Mouse (Mus musculus) myocyte (in vitro differentiated cells): ENCODE results near the gene Prex1. TPM values are rescaled to one million over a fixed set of nuclear protein-coding genes. Genes with fewer than 3 reads are reported as not detected.
"Not testable (repeated sequence)": the region's sequence is repeated elsewhere in the genome, so short reads cannot be mapped to it uniquely, and the experiment has no call there.

Source experiments
- H3K27me3 ChIP-seq: one replicate; pipeline ENCODE4 v1.6.1; 2011; ENCODE audit not compliant: control insufficient read depth, insufficient read depth, insufficient read length
- H3K36me3 ChIP-seq: one replicate; pipeline ENCODE4 v1.6.1; 2011; ENCODE audit not compliant: control insufficient read depth, insufficient read depth
- H3K4me2 ChIP-seq: one replicate; pipeline ENCODE4 v1.6.1; 2011; ENCODE audit warnings: low read depth, control low read depth
- H3K4me3 ChIP-seq: one replicate; pipeline ENCODE4 v1.5.1; 2011; ENCODE audit warnings: mild to moderate bottlenecking, control low read depth, moderate library complexity
- H3K79me2 ChIP-seq: one replicate; pipeline ENCODE4 v1.6.1; 2011; ENCODE audit not compliant: control insufficient read depth, insufficient read depth
- H3ac ChIP-seq: one replicate; pipeline ENCODE4 v1.6.1; 2011; ENCODE audit not compliant: control insufficient read depth, insufficient read length
- CEBPB ChIP-seq: IDR thresholded peaks from 2 replicates; pipeline ENCODE4 v1.6.1; 2011; ENCODE audit warnings: mild to moderate bottlenecking, moderate library complexity; ENCODE audit not compliant: poor library complexity, insufficient read depth, severe bottlenecking
- E2F4 ChIP-seq: IDR thresholded peaks from one replicate; pipeline ENCODE4 v1.6.1; 2011; ENCODE audit warnings: mild to moderate bottlenecking, control low read depth, moderate library complexity; ENCODE audit not compliant: insufficient read depth
- MAX ChIP-seq: IDR thresholded peaks from one replicate; pipeline ENCODE4 v1.6.1; 2011; ENCODE audit warnings: low read depth, mild to moderate bottlenecking, control low read depth
- MYOD1 ChIP-seq, 3 experiments: IDR thresholded peaks; one replicate each; pipeline ENCODE4 v1.6.1; 2011; ENCODE audit warnings: control low read depth in 2 of 3, low read depth in 2 of 3, mild to moderate bottlenecking in 2 of 3, moderate library complexity in 1 of 3; ENCODE audit not compliant: insufficient read length in 2 of 3, control insufficient read depth in 1 of 3
- MYOG ChIP-seq, 3 experiments: IDR thresholded peaks; one replicate each; pipeline ENCODE4 v1.6.1; 2011; ENCODE audit warnings: control low read depth in 2 of 3, low read depth in 2 of 3, mild to moderate bottlenecking in 2 of 3; ENCODE audit not compliant: insufficient read length in 2 of 3, control insufficient read depth in 1 of 3, insufficient read depth in 1 of 3
- POLR2A ChIP-seq: IDR thresholded peaks from one replicate; pipeline ENCODE4 v1.6.1; 2011; ENCODE audit warnings: low read depth, mild to moderate bottlenecking, control low read depth, moderate library complexity; ENCODE audit not compliant: insufficient read length
- POLR2AphosphoS2 ChIP-seq: IDR thresholded peaks from one replicate; pipeline ENCODE4 v1.6.1; 2011; ENCODE audit warnings: low read depth, control low read depth; ENCODE audit not compliant: insufficient read length
- REST ChIP-seq: IDR thresholded peaks from one replicate; pipeline ENCODE4 v1.6.1; 2011; ENCODE audit warnings: mild to moderate bottlenecking, control low read depth, moderate library complexity; ENCODE audit not compliant: insufficient read depth, insufficient read length
- SRF ChIP-seq: IDR thresholded peaks from one replicate; pipeline ENCODE4 v1.6.1; 2011; ENCODE audit warnings: low read depth; ENCODE audit not compliant: control insufficient read depth, insufficient read length
- TCF12 ChIP-seq: IDR thresholded peaks from one replicate; pipeline ENCODE4 v1.6.1; 2011; ENCODE audit warnings: mild to moderate bottlenecking, control low read depth; ENCODE audit not compliant: poor library complexity, insufficient read depth, severe bottlenecking
- TCF3 ChIP-seq: IDR thresholded peaks from one replicate; pipeline ENCODE4 v1.6.1; 2011; ENCODE audit warnings: low read depth, control low read depth; ENCODE audit not compliant: insufficient read length
- USF1 ChIP-seq: IDR thresholded peaks from one replicate; pipeline ENCODE4 v1.6.1; 2011; ENCODE audit warnings: low read depth, mild to moderate bottlenecking, control low read depth, moderate library complexity
- polyA plus RNA-seq: library from polyadenylated mRNA; unstranded; fragments of >200 nt; fragmentation: generic; extraction: Trizol; gene quantifications from one replicate; pipeline ENCODE4 v1.2.1, GENCODE M21; 2012; ENCODE audit warnings: missing spikeins

Prex1 gene
- polyA plus RNA-seq, 1 experiment, result 0.17 TPM

DNA sequence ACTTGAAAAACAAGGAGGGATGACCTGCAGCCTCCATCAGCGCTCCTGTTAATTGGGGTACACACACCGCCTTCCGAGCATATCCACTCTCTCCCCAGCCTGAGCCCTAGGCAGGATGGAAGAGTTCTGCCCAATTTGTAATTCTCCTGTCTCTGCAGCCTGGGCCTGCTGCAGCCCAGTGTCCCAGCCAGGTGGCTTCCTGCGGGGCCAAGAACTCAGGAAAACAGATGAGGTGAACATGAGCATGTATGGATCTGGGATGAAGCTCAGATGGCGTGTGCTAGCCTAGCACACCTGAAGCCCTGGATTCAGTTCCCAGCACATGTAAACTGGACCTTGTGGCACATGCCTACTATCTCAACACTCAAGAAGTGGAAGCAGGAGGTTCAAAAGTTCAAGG, 192.2 kb downstream of the Prex1 start:
- Histone ChIP-seq H3K27me3 (peaks cover 21% of the 10 kb centered on the region), H3K36me3 (no peaks in the 10 kb centered on the region), H3K79me2 (no peaks in the 10 kb centered on the region), H3K4me2 (no peak overlapping the region), H3ac (no peak overlapping the region), H3K4me3 (no peak overlapping the region)
- TF ChIP-seq TCF12, result no peak
- no peak for TF ChIP-seq REST
- no peak for TF ChIP-seq TCF3
- no peak for TF ChIP-seq MAX
- TF ChIP-seq USF1, result no peak
- no peak for TF ChIP-seq E2F4
- no peak for TF ChIP-seq SRF
- no peak for TF ChIP-seq POLR2AphosphoS2
- no peak for TF ChIP-seq MYOD1 (IDR thresholded peaks at IDR 0.05; ENCODE audit: control insufficient read depth in 1 of 3, insufficient read length in 2 of 3, low read depth in 2 of 3)
- no peak for TF ChIP-seq POLR2A
- TF ChIP-seq MYOG (IDR thresholded peaks at IDR 0.05; ENCODE audit: control insufficient read depth in 1 of 3, insufficient read depth in 1 of 3, insufficient read length in 2 of 3, low read depth in 2 of 3), result no peak

DNA sequence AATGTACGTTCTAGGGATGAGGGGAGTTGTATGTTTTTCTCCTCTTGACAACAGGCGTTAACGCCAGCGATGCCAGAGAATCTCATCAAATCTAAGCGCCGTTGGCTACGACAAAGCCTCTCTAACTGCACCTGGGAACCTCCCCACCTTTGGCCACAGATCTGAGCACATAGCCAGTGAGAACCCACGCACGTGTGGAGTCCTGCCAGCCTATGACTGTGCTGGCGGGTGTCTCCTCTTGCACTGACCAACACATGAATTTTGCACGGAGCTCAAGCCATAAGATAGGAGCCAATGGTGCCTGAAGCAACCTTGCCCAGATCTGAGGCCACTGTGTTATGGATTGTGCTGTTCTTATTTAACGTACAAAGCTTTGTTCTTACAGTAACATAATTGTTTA, 193.1 kb downstream of the Prex1 start:
- Histone ChIP-seq H3K27me3 (peaks cover 18% of the 10 kb centered on the region), H3K79me2 (no peaks in the 10 kb centered on the region), H3K4me2 (no peak overlapping the region), H3K4me3 (no peak overlapping the region), H3K36me3 (no peaks in the 10 kb centered on the region), H3ac (no peak overlapping the region)
- TF ChIP-seq POLR2AphosphoS2, result no peak
- TF ChIP-seq MYOD1 (IDR thresholded peaks at IDR 0.05; ENCODE audit: control insufficient read depth in 1 of 3, insufficient read length in 2 of 3, low read depth in 2 of 3), result no peak

DNA sequence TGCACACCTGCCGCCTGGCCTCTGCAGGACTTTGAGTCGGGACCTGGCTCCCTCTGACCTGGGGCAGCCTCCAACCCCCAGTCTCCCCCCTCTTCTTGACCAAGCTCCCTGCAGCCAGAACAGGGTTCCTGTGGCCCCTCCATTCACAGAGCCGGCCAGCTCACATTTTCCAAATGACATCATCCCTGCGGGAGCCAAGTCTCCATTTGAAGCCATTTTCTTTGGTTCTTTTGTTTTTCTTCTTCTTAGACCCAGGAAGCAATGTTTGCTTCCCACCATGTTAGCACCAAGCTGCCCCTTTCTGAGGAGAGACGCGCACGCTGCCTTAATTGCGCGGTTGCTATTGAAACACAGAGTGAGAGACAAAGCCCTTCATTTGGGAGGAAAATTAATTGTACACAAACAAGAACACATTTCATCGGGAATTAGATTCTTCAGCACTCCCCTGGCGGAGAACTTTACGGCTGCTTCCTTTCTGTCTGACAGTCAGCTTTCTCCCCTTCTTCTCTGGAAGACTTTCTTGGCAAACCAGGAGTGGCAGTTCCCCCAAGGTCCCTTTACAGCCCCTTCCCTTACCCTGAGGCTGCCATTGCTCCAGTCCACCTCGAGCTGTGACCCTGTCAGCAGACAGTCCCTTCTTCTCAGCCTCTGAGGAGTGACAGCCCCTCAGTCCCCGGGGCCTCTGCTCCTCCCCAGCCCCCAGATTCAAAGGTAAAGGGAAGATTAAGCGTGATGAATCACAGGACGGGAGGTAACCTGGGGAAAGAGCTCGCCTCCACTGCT, 196.0 kb downstream of the Prex1 start:
- not testable (repeated sequence) for H3K79me2 ChIP-seq, H3K36me3 ChIP-seq, H3K4me3 ChIP-seq, H3K4me2 ChIP-seq, H3ac ChIP-seq
- H3K27me3 ChIP-seq, result peaks cover 18% of the 10 kb centered on the region

DNA sequence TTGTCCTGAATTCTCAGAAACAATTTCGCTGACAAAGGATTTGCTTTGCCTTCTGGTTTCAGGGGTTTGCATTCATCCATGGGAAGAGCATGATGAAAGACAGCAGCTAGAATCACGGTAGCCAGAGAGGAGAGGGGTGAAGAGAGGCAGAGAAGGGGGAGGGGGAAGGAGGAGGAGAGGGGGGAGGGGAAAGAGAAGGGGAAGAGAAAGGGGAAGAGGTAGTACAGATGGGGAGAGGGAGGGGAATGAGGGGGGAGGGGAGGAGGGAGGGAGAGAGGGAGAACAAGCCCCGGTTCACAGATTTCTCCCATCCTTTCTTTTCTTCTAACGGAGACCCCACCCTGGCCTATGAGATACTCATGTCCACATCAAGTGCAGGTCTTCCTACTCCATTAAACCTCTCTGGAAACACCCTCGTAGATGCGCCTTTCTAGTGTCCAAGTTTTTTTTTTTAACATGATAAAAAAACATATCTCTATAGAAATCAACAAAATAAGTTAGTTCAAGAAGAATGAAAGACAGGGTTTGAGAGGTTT, 196.7 kb downstream of the Prex1 start:
- TF ChIP-seq SRF (no peak), CEBPB (no peak), USF1 (no peak), MYOD1 (IDR thresholded peaks at IDR 0.05; ENCODE audit: control insufficient read depth in 1 of 3, insufficient read length in 2 of 3, low read depth in 2 of 3) (no peak), POLR2AphosphoS2 (no peak), MYOG (IDR thresholded peaks at IDR 0.05; ENCODE audit: control insufficient read depth in 1 of 3, insufficient read depth in 1 of 3, insufficient read length in 2 of 3, low read depth in 2 of 3) (no peak), TCF12 (no peak)
- peaks cover 18% of the 10 kb centered on the region for H3K27me3 ChIP-seq
- H3K4me3 ChIP-seq, result no peak overlapping the region
- no peak overlapping the region for H3K4me2 ChIP-seq
- no peak overlapping the region for H3ac ChIP-seq
- H3K79me2 ChIP-seq, result no peaks in the 10 kb centered on the region
- no peaks in the 10 kb centered on the region for H3K36me3 ChIP-seq

Other genes starting within 250 kb of the Prex1 start
- gene Trp53rkb, start 78.7 kb upstream of the Prex1 start, polyA plus RNA-seq, result 4.7 TPM
- 8.4 TPM for gene Arfgef2, start 91.8 kb upstream of the Prex1 start, polyA plus RNA-seq
- gene Cse1l, start 192.2 kb upstream of the Prex1 start, polyA plus RNA-seq, result 26.7 TPM